Mouse (Mus musculus): ENCODE results near the gene Foxb2. TPM values are rescaled to one million over a fixed set of nuclear protein-coding genes. Genes with fewer than 3 reads are reported as not detected.

Gene Foxb2
- polyA plus RNA-seq, 1 experiment from 2014 or later: 0.11 TPM

GRCm38 (mm10) chr19:16841516-16842249 lies 31.9 kb downstream of the Foxb2 start:
- H3K4me2 ChIP-seq (replicated peaks; ENCODE audit: low read depth, low read length): no peak overlapping the region
- no peaks in the 10 kb centered on the region for H3K4me1 ChIP-seq (replicated peaks; ENCODE audit: control insufficient read depth, insufficient read depth, low read length)
- H3K27ac ChIP-seq (ENCODE audit: low read depth, low read length): no peak overlapping the region
- WGBS: 33% methylated on average over 9 of the region's 9 CpGs
- H3K9ac ChIP-seq (ENCODE audit: low read depth, low read length): no peak overlapping the region
- no peaks in the 10 kb centered on the region for H3K36me3 ChIP-seq (ENCODE audit: control insufficient read depth, insufficient read depth, low read length)
- H3K27me3 ChIP-seq (ENCODE audit: control insufficient read depth, insufficient read depth, low read length): no peaks in the 10 kb centered on the region
- no peak overlapping the region for H3K4me3 ChIP-seq (ENCODE audit: low read depth, low read length)
- H3K9me3 ChIP-seq (ENCODE audit: control insufficient read depth, low read length): no peaks in the 10 kb centered on the region
- DNase-seq (ENCODE audit: low spot score) (no peak), ATAC-seq (ENCODE audit: low FRiP score) (no peak)

GRCm38 (mm10) chr19:16841001-16841400 lies 32.6 kb downstream of the Foxb2 start:
- Histone ChIP-seq H3K27me3 (ENCODE audit: control insufficient read depth, insufficient read depth, low read length) (no peaks in the 10 kb centered on the region), H3K36me3 (ENCODE audit: control insufficient read depth, insufficient read depth, low read length) (no peaks in the 10 kb centered on the region), H3K9ac (ENCODE audit: low read depth, low read length) (no peak overlapping the region), H3K27ac (ENCODE audit: low read depth, low read length) (no peak overlapping the region), H3K4me2 (replicated peaks; ENCODE audit: low read depth, low read length) (no peak overlapping the region), H3K4me3 (ENCODE audit: low read depth, low read length) (no peak overlapping the region), H3K4me1 (replicated peaks; ENCODE audit: control insufficient read depth, insufficient read depth, low read length) (no peaks in the 10 kb centered on the region), H3K9me3 (ENCODE audit: control insufficient read depth, low read length) (no peaks in the 10 kb centered on the region)
- ATAC-seq (ENCODE audit: low FRiP score): no peak
- DNase-seq (ENCODE audit: low spot score): no peak
- 82% methylated on average over 8 of the region's 8 CpGs for WGBS

GRCm38 (mm10) chr19:16827657-16828056 lies 45.9 kb downstream of the Foxb2 start:
- Histone ChIP-seq H3K27ac (ENCODE audit: low read depth, low read length) (no peak overlapping the region), H3K4me1 (replicated peaks; ENCODE audit: control insufficient read depth, insufficient read depth, low read length) (no peaks in the 10 kb centered on the region), H3K9ac (ENCODE audit: low read depth, low read length) (no peak overlapping the region), H3K27me3 (ENCODE audit: control insufficient read depth, insufficient read depth, low read length) (no peaks in the 10 kb centered on the region), H3K36me3 (ENCODE audit: control insufficient read depth, insufficient read depth, low read length) (no peaks in the 10 kb centered on the region), H3K4me3 (ENCODE audit: low read depth, low read length) (no peak overlapping the region), H3K4me2 (replicated peaks; ENCODE audit: low read depth, low read length) (no peak overlapping the region), H3K9me3 (ENCODE audit: control insufficient read depth, low read length) (no peaks in the 10 kb centered on the region)
- DNase-seq (ENCODE audit: low spot score): no peak
- WGBS: 77% methylated on average over 5 of the region's 5 CpGs
- ATAC-seq (ENCODE audit: low FRiP score): no peak

- no peak for DNase-seq (ENCODE audit: low spot score)
- H3K4me2 ChIP-seq (replicated peaks; ENCODE audit: low read depth, low read length): no peak overlapping the region
These were observed 48.4 kb downstream of the Foxb2 start for GRCm38 (mm10) chr19:16825228-16825627.

More at GRCm38 (mm10) chr19:16825228-16825627, 48.4 kb downstream of the Foxb2 start:
- Histone ChIP-seq H3K27me3 (ENCODE audit: control insufficient read depth, insufficient read depth, low read length) (no peaks in the 10 kb centered on the region), H3K4me1 (replicated peaks; ENCODE audit: control insufficient read depth, insufficient read depth, low read length) (no peaks in the 10 kb centered on the region), H3K9ac (ENCODE audit: low read depth, low read length) (no peak overlapping the region), H3K9me3 (ENCODE audit: control insufficient read depth, low read length) (no peaks in the 10 kb centered on the region), H3K36me3 (ENCODE audit: control insufficient read depth, insufficient read depth, low read length) (no peaks in the 10 kb centered on the region), H3K4me3 (ENCODE audit: low read depth, low read length) (no peak overlapping the region), H3K27ac (ENCODE audit: low read depth, low read length) (no peak overlapping the region)
- no peak for ATAC-seq (ENCODE audit: low FRiP score)
- 52% methylated on average over 5 of the region's 5 CpGs for WGBS

Other genes with a start within 250 kb of the Foxb2 start
- 10.0 and 15.7 TPM in 2 replicates for gene Vps13a, start 92.9 kb downstream of the Foxb2 start, polyA plus RNA-seq (2014; fragmentation: Nextera tagmentation; extraction: Ambion mirVana)
- gene Prune2, start 82.3 kb upstream of the Foxb2 start, polyA plus RNA-seq (2014; fragmentation: Nextera tagmentation; extraction: Ambion mirVana): 2.4 and 2.9 TPM in 2 replicates

Data from hindbrain, embryonic 11.5 days (tissue).